Mouse (Mus musculus) neural tube, embryonic 13.5 days (tissue): ENCODE measurements around the gene Peli2. TPM values are rescaled to one million over a fixed set of nuclear protein-coding genes. Genes with fewer than 3 reads are reported as not detected.
A peak's percentile ranks its signal among the peaks of the same experiment; 100 is the strongest.

Experiments
- ATAC-seq: fragments of 200-750 bp; cut with Nextera tagmentation; 2 replicates; pipeline ENCODE4 v1.8.0; 2017; ENCODE audit warnings: low read depth, mild to moderate bottlenecking, moderate TSS enrichment, moderate library complexity
- H3K27ac ChIP-seq: fragments of 300-500 bp; sonication (generic); replicated peaks from 2 replicates; pipeline ENCODE4 v1.5.1; 2015; ENCODE audit warnings: moderate library complexity, mild to moderate bottlenecking, inconsistent platforms
- H3K27me3 ChIP-seq: fragments of 300-500 bp; sonication (generic); 2 replicates; pipeline ENCODE4 v1.6.1; 2015; ENCODE audit warnings: mild to moderate bottlenecking, inconsistent platforms
- H3K36me3 ChIP-seq: fragments of 300-500 bp; sonication (generic); 2 replicates; pipeline ENCODE4 v1.6.1; 2015; ENCODE audit warnings: mild to moderate bottlenecking, inconsistent platforms
- H3K4me1 ChIP-seq: fragments of 300-500 bp; sonication (generic); replicated peaks from 2 replicates; pipeline ENCODE4 v1.6.1; 2015; ENCODE audit warnings: inconsistent platforms
- H3K4me2 ChIP-seq: fragments of 300-500 bp; sonication (generic); 2 replicates; pipeline ENCODE4 v1.6.1; 2015; ENCODE audit warnings: inconsistent platforms, mild to moderate bottlenecking, moderate library complexity
- H3K4me3 ChIP-seq: fragments of 300-500 bp; sonication (generic); 2 replicates; pipeline ENCODE4 v1.5.1; 2015; ENCODE audit warnings: mild to moderate bottlenecking, inconsistent platforms
- H3K9ac ChIP-seq: fragments of 300-500 bp; sonication (generic); 2 replicates; pipeline ENCODE4 v1.6.1; 2015; ENCODE audit warnings: moderate library complexity, mild to moderate bottlenecking, inconsistent platforms
- H3K9me3 ChIP-seq: fragments of 300-500 bp; sonication (generic); 2 replicates; pipeline ENCODE4 v1.6.1; 2016; ENCODE audit warnings: inconsistent platforms
- WGBS: fragments of 180-500 bp; shearing (Covaris S2); methylation state at CpG from one replicate; pipeline ENCODE4 v1.1.7; 2015; 5-methylcytosine and 5-hydroxymethylcytosine counted together
- polyA plus RNA-seq: library from polyadenylated mRNA; unstranded; fragments of >200 nt; fragmentation: Nextera tagmentation; extraction: Ambion mirVana; gene quantifications from 2 replicates; pipeline ENCODE4 v1.2.1, GENCODE M21; 2015

Peli2 gene
- polyA plus RNA-seq, 1 experiment from 2014 or later = 10.8 TPM

DNA sequence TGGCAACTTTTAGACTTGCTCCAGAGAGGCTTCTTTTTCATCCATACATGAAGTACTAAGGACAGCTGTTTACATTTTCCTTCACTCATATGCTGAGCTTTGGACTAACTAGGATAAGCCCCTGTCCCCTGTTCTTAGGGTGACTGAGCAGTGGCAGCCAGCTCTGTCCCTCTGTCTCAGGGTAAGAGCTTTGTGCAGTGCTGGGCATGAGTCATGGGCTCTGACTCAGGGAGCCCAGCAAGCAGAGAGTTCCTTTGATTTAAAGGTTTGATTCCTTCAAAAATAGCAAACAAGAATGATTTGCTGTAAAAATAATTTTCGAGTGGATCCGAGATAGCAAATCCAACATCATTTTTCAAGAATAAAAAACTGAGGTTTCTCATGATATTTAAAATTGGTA lies 128.8 kb downstream of the Peli2 start:
- 94% methylated on average over 2 of the region's 2 CpGs for WGBS

DNA sequence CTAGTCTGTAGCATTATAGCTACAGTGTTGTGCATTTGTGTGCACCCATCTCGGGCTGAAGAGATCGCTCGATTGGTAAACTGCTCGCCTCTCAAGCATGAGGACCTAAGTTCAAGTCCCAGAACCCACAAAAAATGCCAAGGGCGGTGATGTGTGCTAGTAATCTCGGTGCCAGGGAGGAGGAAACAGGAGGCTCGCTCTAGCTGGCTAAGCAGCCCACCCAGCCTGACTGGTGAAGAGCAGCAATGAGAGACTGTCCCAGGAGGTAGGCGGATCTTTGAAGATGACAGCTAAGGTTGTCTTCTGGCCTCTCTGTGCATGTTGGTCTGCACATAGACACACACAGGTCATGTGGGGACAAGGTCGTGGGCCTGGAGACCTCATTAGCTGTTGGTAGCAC lies 129.3 kb downstream of the Peli2 start:
- Histone ChIP-seq H3K4me1 (peaks cover 12% of the 10 kb centered on the region), H3K4me2 (no peak overlapping the region), H3K27me3 (no peaks in the 10 kb centered on the region), H3K9ac (no peak overlapping the region), H3K36me3 (no peaks in the 10 kb centered on the region), H3K27ac (no peak overlapping the region), H3K9me3 (no peaks in the 10 kb centered on the region), H3K4me3 (no peak overlapping the region)
- no peak for ATAC-seq
- WGBS = 94% methylated on average over 9 of the region's 9 CpGs

More for the DNA sequence above, 128.8 kb downstream of the Peli2 start:
- Histone ChIP-seq H3K4me1 (peaks cover 10% of the 10 kb centered on the region; the same call in 1 of the 2 replicates), H3K36me3 (no peaks in the 10 kb centered on the region), H3K4me2 (no peak overlapping the region), H3K4me3 (no peak overlapping the region), H3K9me3 (no peaks in the 10 kb centered on the region), H3K27ac (no peak overlapping the region), H3K9ac (no peak overlapping the region), H3K27me3 (no peaks in the 10 kb centered on the region)
- no peak for ATAC-seq

DNA sequence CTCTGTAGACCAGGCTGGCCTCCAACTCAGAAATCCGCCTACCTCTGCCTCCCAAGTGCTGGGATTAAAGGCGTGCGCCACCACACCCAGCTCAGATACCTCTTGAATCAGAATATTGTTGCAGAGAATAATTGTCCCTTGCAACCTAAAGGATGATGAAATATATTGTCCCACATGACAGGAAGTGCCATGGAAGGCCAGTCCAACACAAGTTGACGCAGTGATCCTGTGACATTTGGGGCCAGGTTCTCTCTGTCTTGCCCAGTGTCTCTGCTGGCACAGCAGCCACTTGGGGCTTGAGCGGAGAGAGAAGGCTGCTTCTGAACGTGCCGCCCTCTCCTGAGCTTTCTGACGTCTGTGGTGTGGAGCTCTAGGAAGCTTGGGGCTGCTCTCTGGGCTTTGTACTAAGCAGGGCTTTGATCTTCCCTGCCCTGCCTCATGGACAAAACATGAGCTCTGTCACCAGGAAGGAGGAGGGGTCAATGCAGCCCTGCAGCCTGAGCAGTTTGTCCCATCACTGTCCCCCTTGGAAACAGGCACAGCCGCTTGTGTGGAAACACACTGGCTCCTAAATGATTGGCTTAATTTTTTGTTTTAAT lies 130.9 kb downstream of the Peli2 start:
- H3K27ac ChIP-seq = no peak overlapping the region
- peaks cover 5% of the 10 kb centered on the region; the same call in 1 of the 2 replicates for H3K36me3 ChIP-seq
- H3K27me3 ChIP-seq = no peaks in the 10 kb centered on the region
- peaks cover 23% of the 10 kb centered on the region for H3K4me1 ChIP-seq
- no peak overlapping the region for H3K9ac ChIP-seq
- no peak overlapping the region for H3K4me2 ChIP-seq
- no peak overlapping the region for H3K4me3 ChIP-seq
- WGBS = 50% methylated on average over 9 of the region's 9 CpGs
- ATAC-seq = no peak
- H3K9me3 ChIP-seq = no peaks in the 10 kb centered on the region

GRCm38 (mm10) chr14:48253183-48253582 lies 132.6 kb downstream of the Peli2 start:
- H3K27me3 ChIP-seq = no peaks in the 10 kb centered on the region
- WGBS = 79% methylated on average over 10 of the region's 10 CpGs
- H3K4me3 ChIP-seq = no peak overlapping the region
- ATAC-seq = no peak
- peaks cover 7% of the 10 kb centered on the region; the same call in 1 of the 2 replicates for H3K36me3 ChIP-seq
- H3K27ac ChIP-seq = no peak overlapping the region
- no peak overlapping the region for H3K9ac ChIP-seq
- no peak overlapping the region for H3K4me2 ChIP-seq
- no peaks in the 10 kb centered on the region for H3K9me3 ChIP-seq
- H3K4me1 ChIP-seq = peaks cover 31% of the 10 kb centered on the region

GRCm38 (mm10) chr14:48254696-48255095 lies 134.1 kb downstream of the Peli2 start:
- H3K9me3 ChIP-seq = no peaks in the 10 kb centered on the region
- WGBS = 91% methylated on average over 8 of the region's 8 CpGs
- H3K4me1 ChIP-seq = peaks cover 29% of the 10 kb centered on the region
- ATAC-seq = no peak
- H3K27me3 ChIP-seq = no peaks in the 10 kb centered on the region
- H3K9ac ChIP-seq = no peak overlapping the region
- H3K4me2 ChIP-seq = no peak overlapping the region
- no peak overlapping the region for H3K4me3 ChIP-seq
- H3K36me3 ChIP-seq = peaks cover 7% of the 10 kb centered on the region; the same call in 1 of the 2 replicates
- H3K27ac ChIP-seq = no peak overlapping the region

DNA sequence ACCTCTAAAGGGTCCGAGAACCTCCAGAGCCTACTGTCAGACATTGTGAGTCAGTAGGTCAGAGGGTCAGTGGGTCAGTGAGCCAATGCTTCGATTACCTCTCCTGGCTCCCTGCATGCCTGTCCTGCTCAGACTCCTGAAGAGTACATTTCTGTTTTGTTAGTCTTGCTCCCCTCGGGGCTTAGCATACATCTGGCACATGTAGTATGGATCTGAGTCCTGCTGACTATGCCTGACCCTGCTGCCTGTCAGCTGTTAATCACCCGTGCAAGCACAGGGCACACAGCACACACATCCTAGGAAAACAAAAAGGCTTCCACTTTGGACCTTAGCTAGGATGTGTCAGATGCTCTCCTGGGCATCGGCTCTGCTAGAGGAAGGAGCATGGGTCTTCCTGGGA lies 134.7 kb downstream of the Peli2 start:
- WGBS = 41% methylated on average over 5 of the region's 5 CpGs
- Histone ChIP-seq H3K27me3 (no peaks in the 10 kb centered on the region), H3K9me3 (no peaks in the 10 kb centered on the region), H3K4me1 (peaks cover 29% of the 10 kb centered on the region), H3K36me3 (peaks cover 7% of the 10 kb centered on the region; the same call in 1 of the 2 replicates), H3K4me2 (no peak overlapping the region), H3K27ac (no peak overlapping the region), H3K9ac (no peak overlapping the region; the same call in 1 of the 2 replicates), H3K4me3 (no peak overlapping the region)
- 0 out of 2 replicates have a peak, but pooled peaks have one; percentile 7 for ATAC-seq

GRCm38 (mm10) chr14:48257759-48258158 lies 137.1 kb downstream of the Peli2 start:
- Histone ChIP-seq H3K27ac (no peak overlapping the region), H3K27me3 (no peaks in the 10 kb centered on the region), H3K4me2 (no peak overlapping the region), H3K4me1 (peaks cover 29% of the 10 kb centered on the region), H3K9ac (no peak overlapping the region), H3K9me3 (no peaks in the 10 kb centered on the region), H3K36me3 (peaks cover 7% of the 10 kb centered on the region; the same call in 1 of the 2 replicates), H3K4me3 (no peak overlapping the region)
- no peak for ATAC-seq
- WGBS = 70% methylated on average over 7 of the region's 7 CpGs

DNA sequence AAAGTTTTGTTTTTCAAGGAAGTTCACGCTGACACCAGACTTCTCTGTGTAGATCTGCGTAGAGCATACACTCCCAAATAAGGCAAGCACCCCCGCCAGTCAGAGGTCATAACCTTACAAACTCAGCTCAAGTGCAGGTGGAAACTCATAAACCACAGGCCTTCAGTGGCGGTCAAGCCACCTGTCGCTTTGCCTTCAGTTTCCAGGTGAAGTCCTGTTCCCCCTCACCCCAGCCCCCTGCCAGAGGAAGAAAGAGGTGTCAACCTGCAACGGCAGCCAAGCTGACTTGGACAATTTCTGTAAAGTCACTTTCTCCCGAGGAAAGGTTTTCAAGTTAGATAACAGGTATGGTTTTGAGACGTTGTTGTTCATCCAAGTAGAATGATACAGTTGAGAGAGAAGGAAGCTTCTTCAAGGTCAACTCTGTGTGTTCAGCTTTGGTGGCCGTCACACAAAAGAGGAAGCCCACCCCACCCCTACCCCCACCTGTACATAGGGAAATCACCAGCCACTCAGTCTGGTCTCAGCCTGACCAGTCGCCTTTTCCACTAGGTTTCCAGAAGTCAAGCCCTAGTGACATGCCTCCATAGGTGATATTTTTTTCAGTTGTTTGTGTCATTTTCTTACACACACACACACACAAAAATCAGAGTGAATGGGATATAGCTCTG lies 138.2 kb downstream of the Peli2 start:
- Histone ChIP-seq H3K27me3 (no peaks in the 10 kb centered on the region), H3K36me3 (peaks cover 7% of the 10 kb centered on the region; the same call in 1 of the 2 replicates), H3K9me3 (no peaks in the 10 kb centered on the region), H3K4me3 (no peak overlapping the region), H3K27ac (no peak overlapping the region), H3K9ac (no peak overlapping the region), H3K4me2 (no peak overlapping the region), H3K4me1 (peaks cover 29% of the 10 kb centered on the region)
- ATAC-seq = no peak
- 85% methylated on average over 10 of the region's 10 CpGs for WGBS

- Histone ChIP-seq H3K27me3 (no peaks in the 10 kb centered on the region), H3K4me1 (no peaks in the 10 kb centered on the region), H3K9ac (no peak overlapping the region), H3K4me2 (no peak overlapping the region), H3K9me3 (no peaks in the 10 kb centered on the region), H3K27ac (no peak overlapping the region), H3K36me3 (no peaks in the 10 kb centered on the region), H3K4me3 (no peak overlapping the region)
- 91% methylated on average over 4 of the region's 4 CpGs for WGBS
- ATAC-seq = no peak
These were observed 142.5 kb downstream of the Peli2 start for GRCm38 (mm10) chr14:48263146-48263545.

GRCm38 (mm10) chr14:48266710-48267109 lies 146.1 kb downstream of the Peli2 start:
- WGBS = 81% methylated on average over 6 of the region's 6 CpGs
- ATAC-seq = no peak
- H3K9me3 ChIP-seq = no peaks in the 10 kb centered on the region
- no peak overlapping the region for H3K4me2 ChIP-seq
- H3K27ac ChIP-seq = no peak overlapping the region
- no peak overlapping the region for H3K4me3 ChIP-seq
- no peaks in the 10 kb centered on the region for H3K36me3 ChIP-seq
- H3K4me1 ChIP-seq = no peaks in the 10 kb centered on the region
- H3K27me3 ChIP-seq = no peaks in the 10 kb centered on the region
- no peak overlapping the region for H3K9ac ChIP-seq

- no peak overlapping the region for H3K4me2 ChIP-seq
- ATAC-seq = no peak
- peaks cover 4% of the 10 kb centered on the region; the same call in 1 of the 2 replicates for H3K9me3 ChIP-seq
- H3K4me3 ChIP-seq = no peak overlapping the region
- no peaks in the 10 kb centered on the region for H3K27me3 ChIP-seq
- H3K27ac ChIP-seq = no peak overlapping the region
- no peaks in the 10 kb centered on the region for H3K4me1 ChIP-seq
- H3K36me3 ChIP-seq = no peaks in the 10 kb centered on the region
- H3K9ac ChIP-seq = no peak overlapping the region
- 82% methylated on average over 1 of the region's 1 CpGs for WGBS
These were observed 157.7 kb downstream of the Peli2 start for GRCm38 (mm10) chr14:48278291-48278690.

GRCm38 (mm10) chr14:48286949-48287348 lies 166.3 kb downstream of the Peli2 start:
- Histone ChIP-seq H3K27me3 (no peaks in the 10 kb centered on the region), H3K27ac (no peak overlapping the region), H3K9me3 (no peaks in the 10 kb centered on the region), H3K4me2 (no peak overlapping the region), H3K4me1 (0 out of 2 replicates have a peak, but pooled peaks cover 3% of the 10 kb centered on the region), H3K36me3 (no peaks in the 10 kb centered on the region), H3K4me3 (no peak overlapping the region), H3K9ac (no peak overlapping the region)
- 86% methylated on average over 5 of the region's 5 CpGs for WGBS
- ATAC-seq = no peak
